Mouse (Mus musculus): Measurements from ENCODE around the gene Naalad2. TPM values are rescaled to one million over a fixed set of nuclear protein-coding genes. Genes with fewer than 3 reads are reported as not detected.

Naalad2 gene
- total and polyA plus RNA-seq, 2 experiments from 2014 or later = 1.0 to 1.4 TPM

GRCm38 (mm10) chr9:18277497-18277896 is 125.3 kb downstream of the Naalad2 start:
- DNase-seq (ENCODE audit: low spot score) = peak; percentile 79
- H3K27ac ChIP-seq = no peak overlapping the region
- H3K4me1 ChIP-seq (ENCODE audit: insufficient read depth, low read length) = no peaks in the 10 kb centered on the region
- peak; percentile 68; the same call in 1 of the 2 replicates for ATAC-seq
- no peaks in the 10 kb centered on the region for H3K36me3 ChIP-seq (ENCODE audit: insufficient read depth, low read length)
- H3K4me3 ChIP-seq (ENCODE audit: low read length) = no peak overlapping the region
- 37% methylated on average over 1 of the region's 1 CpGs for WGBS
- H3K9me3 ChIP-seq (ENCODE audit: low read length) = no peaks in the 10 kb centered on the region
- no peak overlapping the region for H3K9ac ChIP-seq (replicated peaks; ENCODE audit: low read length)
- no peak overlapping the region for H3K4me2 ChIP-seq (ENCODE audit: low read depth, low read length)
- peak; percentile 50 for TF ChIP-seq CTCF (IDR thresholded peaks at IDR 0.05; ENCODE audit: low read depth)
- H3K27me3 ChIP-seq (ENCODE audit: insufficient read depth, low read length) = no peaks in the 10 kb centered on the region

- H3K27me3 ChIP-seq (ENCODE audit: insufficient read depth, low read length) = no peaks in the 10 kb centered on the region
- no peaks in the 10 kb centered on the region for H3K4me1 ChIP-seq (ENCODE audit: insufficient read depth, low read length)
- no peak overlapping the region for H3K4me3 ChIP-seq (ENCODE audit: low read length)
- WGBS = 55% methylated on average over 2 of the region's 2 CpGs
- no peak for DNase-seq (ENCODE audit: low spot score)
- no peak overlapping the region for H3K9ac ChIP-seq (replicated peaks; ENCODE audit: low read length)
- TF ChIP-seq CTCF (IDR thresholded peaks at IDR 0.05; ENCODE audit: low read depth) = no peak
- H3K9me3 ChIP-seq (ENCODE audit: low read length) = no peaks in the 10 kb centered on the region
- H3K27ac ChIP-seq = no peak overlapping the region
- no peak overlapping the region for H3K4me2 ChIP-seq (ENCODE audit: low read depth, low read length)
- no peak for ATAC-seq
- H3K36me3 ChIP-seq (ENCODE audit: insufficient read depth, low read length) = no peaks in the 10 kb centered on the region
Observed at GRCm38 (mm10) chr9:18276844-18277243, 126.0 kb downstream of the Naalad2 start.

GRCm38 (mm10) chr9:18275901-18276300 is 126.9 kb downstream of the Naalad2 start:
- Histone ChIP-seq H3K4me1 (ENCODE audit: insufficient read depth, low read length) (no peaks in the 10 kb centered on the region), H3K27me3 (ENCODE audit: insufficient read depth, low read length) (no peaks in the 10 kb centered on the region), H3K27ac (no peak overlapping the region), H3K36me3 (ENCODE audit: insufficient read depth, low read length) (no peaks in the 10 kb centered on the region), H3K4me3 (ENCODE audit: low read length) (no peak overlapping the region), H3K9me3 (ENCODE audit: low read length) (no peaks in the 10 kb centered on the region), H3K9ac (replicated peaks; ENCODE audit: low read length) (no peak overlapping the region), H3K4me2 (ENCODE audit: low read depth, low read length) (no peak overlapping the region)
- DNase-seq (ENCODE audit: low spot score) (no peak), ATAC-seq (no peak)
- no peak for TF ChIP-seq CTCF (IDR thresholded peaks at IDR 0.05; ENCODE audit: low read depth)
- WGBS = 89% methylated on average over 1 of the region's 1 CpGs

Other genes with a start within 250 kb of the Naalad2 start
- gene Chordc1, start 110.9 kb downstream of the Naalad2 start, total RNA-seq (2014; rRNA removed) = 26.3 and 56.4 TPM in 2 replicates
- 58.2 and 60.0 TPM in 2 replicates for gene Chordc1, start 110.9 kb downstream of the Naalad2 start, polyA plus RNA-seq (2015; fragmentation: Nextera tagmentation; extraction: Ambion mirVana)
- not detected in 2 replicates for gene Ubtfl1, start 1.4 kb upstream of the Naalad2 start, total RNA-seq (2014; rRNA removed)
- not detected in 2 replicates for gene Ubtfl1, start 1.4 kb upstream of the Naalad2 start, polyA plus RNA-seq (2015; fragmentation: Nextera tagmentation; extraction: Ambion mirVana)
- gene Mbd3l2, start 27.7 kb upstream of the Naalad2 start, total RNA-seq (2014; rRNA removed) = not detected in 2 replicates
- 0.06 and 0.09 TPM in 2 replicates for gene Mbd3l2, start 27.7 kb upstream of the Naalad2 start, polyA plus RNA-seq (2015; fragmentation: Nextera tagmentation; extraction: Ambion mirVana)
- gene Zfp558, start 75.3 kb upstream of the Naalad2 start, total RNA-seq (2014; rRNA removed) = 21.4 and 28.9 TPM in 2 replicates
- gene Zfp558, start 75.3 kb upstream of the Naalad2 start, polyA plus RNA-seq (2015; fragmentation: Nextera tagmentation; extraction: Ambion mirVana) = 14.0 and 17.8 TPM in 2 replicates
- not detected in 2 replicates for gene Mbd3l1, start 75.4 kb upstream of the Naalad2 start, total RNA-seq (2014; rRNA removed)
- not detected in 2 replicates for gene Mbd3l1, start 75.4 kb upstream of the Naalad2 start, polyA plus RNA-seq (2015; fragmentation: Nextera tagmentation; extraction: Ambion mirVana)